Mouse (Mus musculus): ENCODE data around the gene Spns3. TPM values are rescaled to one million over a fixed set of nuclear protein-coding genes. Genes with fewer than 3 reads are reported as not detected.

Spns3 gene
- polyA plus RNA-seq, 1 experiment: 8.5 TPM

DNA sequence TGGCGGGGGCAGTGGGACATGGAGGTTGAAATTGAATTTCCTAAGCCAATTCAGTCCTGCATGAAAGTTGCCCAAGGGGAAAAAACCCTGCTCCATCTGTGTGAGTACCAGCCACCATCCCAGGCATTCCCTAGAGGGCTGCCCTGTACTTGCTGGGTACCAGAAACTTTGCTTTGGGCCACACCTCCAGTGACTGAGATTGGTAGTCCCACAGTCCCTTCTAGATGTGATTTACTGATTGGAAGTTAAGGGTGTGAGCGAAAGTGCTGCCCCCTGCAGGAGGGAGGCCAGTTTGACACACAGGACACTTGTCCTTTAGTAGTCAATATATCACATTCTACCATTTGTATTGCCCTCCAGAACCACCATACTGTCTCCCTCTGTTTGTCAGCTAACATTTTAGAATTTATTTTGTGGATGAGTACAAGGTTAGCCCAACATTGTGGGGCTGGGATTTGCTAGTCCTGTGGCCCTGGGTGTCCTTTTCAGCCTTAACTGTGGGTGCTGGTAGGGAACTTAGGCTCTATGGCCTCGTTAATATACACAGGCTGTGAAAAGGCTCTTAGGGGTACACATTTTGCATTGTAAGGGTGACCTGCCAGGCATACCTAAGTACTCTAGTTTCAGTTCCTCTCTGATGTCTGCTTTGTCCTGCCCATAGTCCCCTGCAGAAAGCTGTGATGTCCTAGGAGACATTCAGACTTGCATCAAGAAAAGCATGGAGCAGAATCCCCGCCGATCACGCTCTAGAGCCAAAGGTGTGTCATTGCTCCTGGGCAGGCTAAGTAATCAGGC lies 103.8 kb downstream of the Spns3 start:
- Histone ChIP-seq H3K36me3 (ENCODE audit: control insufficient read depth, insufficient read depth, low read length) (peaks cover 87% of the 10 kb centered on the region), H3K27ac (ENCODE audit: insufficient read depth, low read depth, low read length) (no peak overlapping the region), H3K4me1 (ENCODE audit: control insufficient read depth, insufficient read depth, insufficient read length, low read length) (peaks cover 2% of the 10 kb centered on the region; the same call in 1 of the 2 replicates), H3K4me3 (ENCODE audit: low read depth, low read length) (no peak overlapping the region), H3K27me3 (ENCODE audit: control insufficient read depth, insufficient read depth, low read length) (no peaks in the 10 kb centered on the region)
- 85% methylated on average over 6 of the region's 6 CpGs for WGBS
- no peak for TF ChIP-seq POLR2A (IDR thresholded peaks at IDR 0.05; ENCODE audit: low read depth, low read length)
- TF ChIP-seq CTCF (IDR thresholded peaks at IDR 0.05; ENCODE audit: extremely low read depth, insufficient read length, insufficient replicate concordance, low read depth, low read length): peak; percentile 70; the same call in 1 of the 2 replicates

Other genes with a start within 250 kb of the Spns3 start
- gene Xaf1, start 248.9 kb downstream of the Spns3 start, polyA plus RNA-seq (2012; rRNA removed): 7.6 and 28.3 TPM in 2 replicates
- not detected in 2 replicates for gene Fbxo39, start 236.1 kb downstream of the Spns3 start, polyA plus RNA-seq (2012; rRNA removed)
- gene Tekt1, start 188.1 kb downstream of the Spns3 start, polyA plus RNA-seq (2012; rRNA removed): not detected in 2 replicates
- 2.9 and 3.6 TPM in 2 replicates for gene Smtnl2, start 138.8 kb downstream of the Spns3 start, polyA plus RNA-seq (2012; rRNA removed)
- 20.2 and 60.1 TPM in 2 replicates for gene Ggt6, start 115.0 kb downstream of the Spns3 start, polyA plus RNA-seq (2012; rRNA removed)
- 17.6 and 25.0 TPM in 2 replicates for gene Mybbp1a, start 109.2 kb downstream of the Spns3 start, polyA plus RNA-seq (2012; rRNA removed)
- gene Spns2, start 60.6 kb downstream of the Spns3 start, polyA plus RNA-seq (2012; rRNA removed): 65.9 and 77.7 TPM in 2 replicates
- 5.9 and 8.9 TPM in 2 replicates for gene Ube2g1, start 56.8 kb upstream of the Spns3 start, polyA plus RNA-seq (2012; rRNA removed)
- gene Ankfy1, start 139.5 kb upstream of the Spns3 start, polyA plus RNA-seq (2012; rRNA removed): 10.9 and 28.7 TPM in 2 replicates
- gene Cyb5d2, start 245.6 kb upstream of the Spns3 start, polyA plus RNA-seq (2012; rRNA removed): 2.1 and 5.5 TPM in 2 replicates
- 36.2 and 104 TPM in 2 replicates for gene Zzef1, start 245.7 kb upstream of the Spns3 start, polyA plus RNA-seq (2012; rRNA removed)